Mouse (Mus musculus) naive thymus-derived CD4-positive, alpha-beta T cell, adult 2 months (primary cell): ENCODE results near the gene Dscam.

ENCODE experiments used
- DNase-seq: peaks from one replicate; pipeline ENCODE4 v3.0.0-alpha.2; 2011; ENCODE audit warnings: low read depth

The Dscam gene

GRCm38 (mm10) chr16:96558341-96558740 is 612.2 kb downstream of the Dscam start:
- DNase-seq = no peak

GRCm38 (mm10) chr16:96556621-96557020 is 613.9 kb downstream of the Dscam start:
- DNase-seq = no peak

DNA sequence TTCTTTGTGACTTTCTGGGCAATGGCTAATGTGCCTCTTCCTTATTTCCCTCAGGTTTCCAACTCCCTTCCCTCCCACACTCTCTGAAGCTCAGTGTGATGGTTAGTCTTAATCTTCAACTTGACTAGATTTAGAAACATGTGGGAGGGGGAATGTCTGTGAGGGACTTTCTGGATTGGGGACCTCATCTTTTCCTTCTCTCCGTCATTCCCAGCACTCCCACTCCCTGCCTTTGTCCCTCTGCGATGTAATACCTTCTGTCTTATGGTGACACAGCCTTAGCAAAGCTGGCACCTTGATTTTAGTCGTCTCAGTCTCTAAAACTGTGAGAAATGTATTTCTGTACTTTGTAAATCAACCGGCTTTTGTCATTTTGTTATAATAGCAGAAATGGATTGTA is 615.1 kb downstream of the Dscam start:
- DNase-seq = no peak

- DNase-seq = no peak
These were observed 617.9 kb downstream of the Dscam start for GRCm38 (mm10) chr16:96552680-96553079.

- DNase-seq = no peak
These were observed 629.5 kb downstream of the Dscam start for GRCm38 (mm10) chr16:96541056-96541455.
